Mouse (Mus musculus) midbrain, embryonic 11.5 days (tissue): ENCODE results near the gene Atp11c. TPM values are rescaled to one million over a fixed set of nuclear protein-coding genes. Genes with fewer than 3 reads are reported as not detected.

Experiments used
- ATAC-seq: fragments of 200-750 bp; cut with Nextera tagmentation; 2 replicates; pipeline ENCODE4 v1.8.0; 2017; ENCODE audit warnings: moderate TSS enrichment, moderate library complexity; ENCODE audit not compliant: low FRiP score
- DNase-seq: peaks from one replicate; pipeline ENCODE4 v3.0.0; 2015; ENCODE audit warnings: low spot score; ENCODE audit errors: missing footprints
- H3K27ac ChIP-seq: fragments of 300-500 bp; sonication (generic); 2 replicates; pipeline ENCODE4 v1.5.1; 2014; ENCODE audit warnings: low read depth, low read length
- H3K27me3 ChIP-seq: fragments of 300-500 bp; sonication (generic); 2 replicates; pipeline ENCODE4 v1.6.1; 2014; ENCODE audit warnings: mild to moderate bottlenecking, low read length, moderate library complexity, mixed read lengths; ENCODE audit not compliant: control insufficient read depth, insufficient read depth
- H3K36me3 ChIP-seq: fragments of 300-500 bp; sonication (generic); 2 replicates; pipeline ENCODE4 v1.6.1; 2014; ENCODE audit warnings: mild to moderate bottlenecking, low read length, moderate library complexity, mixed read lengths; ENCODE audit not compliant: control insufficient read depth, insufficient read depth
- H3K4me1 ChIP-seq: fragments of 300-500 bp; sonication (generic); 2 replicates; pipeline ENCODE4 v1.6.1; 2014; ENCODE audit warnings: low read length; ENCODE audit not compliant: control insufficient read depth, insufficient read depth
- H3K4me2 ChIP-seq: fragments of 300-500 bp; sonication (generic); 2 replicates; pipeline ENCODE4 v1.6.1; 2014; ENCODE audit warnings: mild to moderate bottlenecking, moderate library complexity
- H3K4me3 ChIP-seq: fragments of 300-500 bp; sonication (generic); 2 replicates; pipeline ENCODE4 v1.5.1; 2014; ENCODE audit warnings: low read depth, low read length
- H3K9ac ChIP-seq: fragments of 300-500 bp; sonication (generic); 2 replicates; pipeline ENCODE4 v1.6.1; 2014; ENCODE audit warnings: low read length
- H3K9me3 ChIP-seq: fragments of 300-500 bp; sonication (generic); 2 replicates; pipeline ENCODE4 v1.6.1; 2016; ENCODE audit warnings: low read length; ENCODE audit not compliant: control insufficient read depth
- WGBS: fragments of 180-500 bp; shearing (Covaris S2); extraction: QIAGEN DNeasy Blood & Tissue Kit; methylation state at CpG from one replicate; pipeline ENCODE4 v1.1.7; 2014; 5-methylcytosine and 5-hydroxymethylcytosine counted together
- microRNA counts: library from miRNA; unstranded; fragments of <30 nt; microRNA quantifications from one replicate; lab custom pipeline; 2015
- microRNA-seq: library from miRNA; unstranded; fragments of <30 nt; microRNA quantifications from one replicate; pipeline ENCODE4, GENCODE M21; 2017
- polyA plus RNA-seq: library from polyadenylated mRNA; unstranded; fragments of >200 nt; fragmentation: Nextera tagmentation; extraction: Ambion mirVana; gene quantifications from 2 replicates; pipeline ENCODE4 v1.2.1, GENCODE M21; 2014

Gene Atp11c
- polyA plus RNA-seq, 1 experiment from 2014 or later = 15.6 TPM

DNA sequence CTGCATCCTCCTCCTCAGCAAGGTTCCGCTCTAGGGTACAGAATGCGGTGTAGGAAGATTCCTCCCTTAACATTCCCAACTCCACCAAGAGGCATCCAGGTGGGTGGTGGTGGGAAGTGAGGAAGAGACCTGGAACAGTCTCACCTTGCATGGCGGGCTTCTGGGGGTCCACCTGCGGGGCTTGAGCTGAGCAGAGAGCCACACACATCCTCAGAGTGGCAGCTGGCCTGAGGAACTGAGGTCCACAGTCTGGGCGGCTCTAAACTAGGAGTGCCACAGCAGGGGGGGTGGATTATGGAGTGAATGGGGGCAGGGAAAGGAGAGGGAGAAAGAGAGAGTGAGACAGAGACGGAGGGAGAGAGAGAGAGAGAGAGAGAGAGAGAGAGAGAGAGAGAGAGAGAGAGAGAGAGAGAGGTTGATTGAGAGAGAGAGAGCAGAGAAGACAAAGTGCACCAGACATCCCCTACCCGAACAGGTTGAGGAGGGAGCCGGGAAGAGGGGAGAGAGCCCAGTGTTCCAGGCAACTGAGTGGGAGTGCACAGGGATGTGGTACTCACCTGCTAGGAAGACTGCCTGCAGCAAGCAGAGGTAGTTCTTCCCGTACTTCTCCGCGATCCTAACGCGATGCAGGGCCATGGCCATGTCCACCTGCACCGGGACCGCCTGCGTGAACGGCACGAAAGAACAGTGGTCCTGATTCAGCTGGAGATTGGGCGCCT lies 414.3 kb downstream of the Atp11c start:
- ATAC-seq = peak; percentile 65; the same call in 1 of the 2 replicates
- peak overlapping the region; percentile 49 for H3K9ac ChIP-seq

More for the DNA sequence above, 414.3 kb downstream of the Atp11c start:
- H3K27ac ChIP-seq = no peak overlapping the region
- H3K4me2 ChIP-seq = peak overlapping the region; percentile 69
- no peaks in the 10 kb centered on the region for H3K9me3 ChIP-seq
- no peaks in the 10 kb centered on the region for H3K4me1 ChIP-seq
- 13% methylated on average over 17 of the region's 19 CpGs for WGBS
- H3K27me3 ChIP-seq = no peaks in the 10 kb centered on the region
- H3K36me3 ChIP-seq = no peaks in the 10 kb centered on the region
- no peak for DNase-seq
- peak overlapping the region; percentile 34 for H3K4me3 ChIP-seq

MicroRNAs encoded within 50 kb of the gene (microRNA counts, 519-probe panel; counts per million panel counts)
- microRNA mmu-miR-505 (lab: Ali Mortazavi, UCI) = not detected

Small RNA genes lying within 50 kb of the gene (microRNA-seq; reads per million reads assigned to microRNA genes)
- 380 reads per million, percentile 69 among the genes with 10 or more reads in this experiment for gene Mir505

Other genes with a start within 250 kb of the Atp11c start
- gene Gm7073, start 53.4 kb downstream of the Atp11c start, polyA plus RNA-seq = not detected in 2 replicates